Mouse (Mus musculus): ENCODE data around the gene Ctsll3. TPM values are rescaled to one million over a fixed set of nuclear protein-coding genes. Genes with fewer than 3 reads are reported as not detected.

Gene Ctsll3
- not detected in 2 replicates for polyA plus RNA-seq (2012; rRNA removed)

DNA sequence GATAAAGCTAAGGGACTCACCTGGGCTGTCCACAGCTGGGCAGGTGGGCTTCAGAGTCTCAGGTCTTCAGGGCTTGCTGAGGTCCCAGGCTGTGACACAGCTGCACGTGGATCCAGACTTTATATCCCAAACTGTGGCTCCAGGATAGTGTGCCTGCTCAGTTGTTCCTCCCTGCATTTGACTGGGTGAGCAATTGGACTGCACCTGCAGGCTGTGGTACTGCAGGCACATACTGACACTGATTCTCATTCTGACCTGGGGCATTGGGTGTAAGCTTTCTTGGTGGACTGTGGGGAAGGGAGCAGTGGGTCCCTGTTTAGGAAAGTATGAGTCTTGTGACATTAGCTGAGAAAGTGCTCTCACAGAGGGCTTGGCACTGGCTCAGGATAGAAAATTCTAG is at the start of gene Ctsll3:
TSS of gene Ctsll3 (minus strand) at position 101 of the 400 bp plus-strand sequence.

DNA sequence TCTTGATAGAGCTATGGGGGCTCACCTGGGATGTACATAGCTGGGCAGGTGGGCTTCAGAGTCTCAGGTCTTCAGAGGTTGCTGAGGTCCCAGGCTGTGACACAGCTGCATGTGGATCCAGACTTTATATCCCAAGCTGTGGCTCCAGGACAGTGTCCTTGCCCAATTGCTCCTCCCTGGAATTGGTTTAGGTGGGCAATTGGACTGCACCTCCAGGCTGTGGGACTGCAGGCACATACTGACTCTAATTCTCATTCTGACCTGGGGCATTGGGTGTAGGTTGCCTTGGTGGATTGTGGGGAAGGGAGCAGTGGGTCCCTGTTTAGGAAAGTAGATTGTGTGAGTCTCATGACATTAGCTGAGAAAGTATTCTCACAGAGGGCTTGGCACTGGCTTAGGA is 16.4 kb downstream of the Ctsll3 start, which contains the start of gene BC051665:
TSS of gene BC051665 (minus strand) at position 101 of the 400 bp plus-strand sequence.

Other genes starting within 250 kb of the Ctsll3 start
- gene Dapk1, start 200.9 kb downstream of the Ctsll3 start, polyA plus RNA-seq (2012; rRNA removed), result 30.7 and 31.3 TPM in 2 replicates
- gene BC051665, start 16.5 kb downstream of the Ctsll3 start, polyA plus RNA-seq (2012; rRNA removed), result not detected in 2 replicates
- gene 4930486L24Rik, start 61.6 kb upstream of the Ctsll3 start, polyA plus RNA-seq (2012; rRNA removed), result not detected in 2 replicates
- not detected in 2 replicates for gene Gm49392, start 94.0 kb upstream of the Ctsll3 start, polyA plus RNA-seq (2012; rRNA removed)
- 0.22 and 0.26 TPM in 2 replicates for gene Ctla2b, start 94.6 kb upstream of the Ctsll3 start, polyA plus RNA-seq (2012; rRNA removed)
- not detected in 2 replicates for gene Tpbpb, start 102.0 kb upstream of the Ctsll3 start, polyA plus RNA-seq (2012; rRNA removed)
- gene Gm49393, start 132.7 kb upstream of the Ctsll3 start, polyA plus RNA-seq (2012; rRNA removed), result not detected in 2 replicates
- gene Gm49391, start 133.7 kb upstream of the Ctsll3 start, polyA plus RNA-seq (2012; rRNA removed), result 0.24 and 0.59 TPM in 2 replicates
- 0.94 and 1.4 TPM in 2 replicates for gene Ctla2a, start 133.8 kb upstream of the Ctsll3 start, polyA plus RNA-seq (2012; rRNA removed)
- gene Tpbpa, start 139.1 kb upstream of the Ctsll3 start, polyA plus RNA-seq (2012; rRNA removed), result not detected in 2 replicates
- gene Ctsj, start 203.1 kb upstream of the Ctsll3 start, polyA plus RNA-seq (2012; rRNA removed), result not detected in 2 replicates
- not detected in 2 replicates for gene Ctsq, start 237.8 kb upstream of the Ctsll3 start, polyA plus RNA-seq (2012; rRNA removed)

Measured in colon, adult 2 months (tissue).